Comparison of ENCODE assay signal across 17 mouse cellular contexts in the genomic region with DNA sequence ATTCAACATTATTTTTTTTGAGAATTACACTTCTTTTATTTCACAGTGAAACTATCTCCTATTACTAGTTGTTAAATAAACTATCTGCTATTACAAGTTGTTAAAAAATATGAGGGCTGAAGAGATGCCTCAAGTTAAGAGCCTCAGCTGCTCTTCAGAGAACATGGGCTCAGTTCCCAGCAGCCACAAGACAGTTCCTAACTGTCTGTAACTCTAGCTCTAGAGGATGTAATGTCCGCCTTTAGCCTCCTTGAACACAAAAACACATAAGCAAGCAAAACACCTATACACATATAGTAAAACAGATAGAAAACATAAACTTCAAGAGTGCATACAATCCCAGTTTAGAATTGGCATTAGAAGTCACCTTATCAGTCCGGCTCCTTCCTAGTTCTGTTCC.
A peak's percentile ranks its signal among the peaks of the same experiment; 100 is the strongest.
DNase-seq lines count a peak whose midpoint lies in the region; TF ChIP-seq lines count a peak whose summit lies in the region.
"Had no signal": no experiment of that assay in that cellular context is flagged by ENCODE, and none has a peak within 500 bp of the region (broad histone marks: within the 10 kb centered on the region; RNA-seq: fewer than 3 reads in every experiment).

No protein-coding gene starts in this region.

- peak; percentile 50 for DNase-seq in gastrocnemius, adult 18-20 months (ENCODE audit: low spot score)
- no peak for DNase-seq in gastrocnemius, postnatal 25 days
- DNase-seq in gastrocnemius, adult 2 months = peak; percentile 59
- no peak for DNase-seq in gastrocnemius, postnatal 36 days
- DNase-seq in heart, adult 11 months = peak; percentile 5
- DNase-seq in heart, postnatal 4 days = no peak
- peak; percentile 52 for DNase-seq in skeletal muscle tissue, adult 2 months (ENCODE audit: low read depth, low spot score)
- no peak for DNase-seq in layer of hippocampus, postnatal 25 days (ENCODE audit: extremely low spot score in 1 of 2, low spot score in 1 of 2)
- DNase-seq: adrenal gland, adult 2 months; adrenal gland, adult 8-10 months; adrenal gland, postnatal 10 days; adrenal gland, postnatal 14 days; adrenal gland, postnatal 25 days; adrenal gland, postnatal 36 days; B cell, adult 2 months; cerebellum, adult 11 months; cerebellum, adult 11-12 months had no signal

- H3K27ac ChIP-seq in gastrocnemius, adult 2 months = peak overlapping the region; percentile 73

- H3K4me3 ChIP-seq in gastrocnemius, adult 2 months = no peak overlapping the region

- TF ChIP-seq CTCF in gastrocnemius, adult 2 months (IDR thresholded peaks at IDR 0.05) = no peak

- intact Hi-C loops in gastrocnemius, adult 2 months (cut with DNase I) = no loop called here
- intact Hi-C loops in gastrocnemius, postnatal 36 days (cut with DNase I) = no loop called here

Comparison
In these comparisons a context has a peak if more than half of its experiments do, and no peak if none do; other contexts are left out.
1. DNase-seq: peak in gastrocnemius, adult 18-20 months (single experiment), gastrocnemius, adult 2 months (single experiment), heart, adult 11 months (single experiment) and skeletal muscle tissue, adult 2 months (single experiment); none in gastrocnemius, postnatal 25 days (single experiment), gastrocnemius, postnatal 36 days (0 of 2), heart, postnatal 4 days (single experiment) and layer of hippocampus, postnatal 25 days (0 of 2).